Mouse (Mus musculus) small intestine, adult 2 months (tissue): ENCODE measurements at regions not wholly inside any gene's neighbourhood (a gene's known extent, or its start where the extent isn't known, plus 50 kb on each side); places are given as distances from the start of the nearest gene placed in this dataset.

Experiments used
- H3K27ac ChIP-seq: fragments of 200-500 bp; 2 replicates; pipeline ENCODE4 v1.5.1; 2012; ENCODE audit warnings: low read depth, low read length, control low read depth, inconsistent platforms; ENCODE audit not compliant: insufficient read depth
- H3K27me3 ChIP-seq: fragments of 200-500 bp; 2 replicates; pipeline ENCODE4 v1.6.1; 2012; ENCODE audit warnings: mild to moderate bottlenecking, moderate library complexity, low read length, inconsistent platforms; ENCODE audit not compliant: control insufficient read depth, insufficient read depth
- H3K36me3 ChIP-seq: fragments of 200-500 bp; 2 replicates; pipeline ENCODE4 v1.6.1; 2012; ENCODE audit warnings: mild to moderate bottlenecking, low read length, control low read depth, inconsistent platforms; ENCODE audit not compliant: control insufficient read depth, insufficient read depth
- H3K4me1 ChIP-seq: fragments of 200-500 bp; 2 replicates; pipeline ENCODE4 v1.6.1; 2012; ENCODE audit warnings: low read length, inconsistent platforms, mixed read lengths; ENCODE audit not compliant: control insufficient read depth, insufficient read depth, insufficient read length
- H3K4me3 ChIP-seq: fragments of 200-500 bp; 2 replicates; pipeline ENCODE4 v1.5.1; 2012; ENCODE audit warnings: low read depth, mild to moderate bottlenecking, control low read depth, inconsistent platforms, low read length, moderate library complexity
- CTCF ChIP-seq: fragments of 200-500 bp; IDR thresholded peaks from 2 replicates; pipeline ENCODE4 v1.5.1; 2012; ENCODE audit warnings: low read depth, mild to moderate bottlenecking, control low read depth, inconsistent platforms, low read length, moderate library complexity, mixed read lengths; ENCODE audit not compliant: insufficient replicate concordance, insufficient read length; ENCODE audit errors: extremely low read depth
- POLR2A ChIP-seq: fragments of 200-500 bp; IDR thresholded peaks from 2 replicates; pipeline ENCODE4 v1.6.1; 2012; ENCODE audit warnings: low read depth, mild to moderate bottlenecking, control low read depth, inconsistent platforms, low read length, moderate library complexity
- WGBS: fragments of 180-500 bp; shearing (Covaris S2); methylation state at CpG from one replicate; pipeline ENCODE4 v1.1.7; 2018; 5-methylcytosine and 5-hydroxymethylcytosine counted together

DNA sequence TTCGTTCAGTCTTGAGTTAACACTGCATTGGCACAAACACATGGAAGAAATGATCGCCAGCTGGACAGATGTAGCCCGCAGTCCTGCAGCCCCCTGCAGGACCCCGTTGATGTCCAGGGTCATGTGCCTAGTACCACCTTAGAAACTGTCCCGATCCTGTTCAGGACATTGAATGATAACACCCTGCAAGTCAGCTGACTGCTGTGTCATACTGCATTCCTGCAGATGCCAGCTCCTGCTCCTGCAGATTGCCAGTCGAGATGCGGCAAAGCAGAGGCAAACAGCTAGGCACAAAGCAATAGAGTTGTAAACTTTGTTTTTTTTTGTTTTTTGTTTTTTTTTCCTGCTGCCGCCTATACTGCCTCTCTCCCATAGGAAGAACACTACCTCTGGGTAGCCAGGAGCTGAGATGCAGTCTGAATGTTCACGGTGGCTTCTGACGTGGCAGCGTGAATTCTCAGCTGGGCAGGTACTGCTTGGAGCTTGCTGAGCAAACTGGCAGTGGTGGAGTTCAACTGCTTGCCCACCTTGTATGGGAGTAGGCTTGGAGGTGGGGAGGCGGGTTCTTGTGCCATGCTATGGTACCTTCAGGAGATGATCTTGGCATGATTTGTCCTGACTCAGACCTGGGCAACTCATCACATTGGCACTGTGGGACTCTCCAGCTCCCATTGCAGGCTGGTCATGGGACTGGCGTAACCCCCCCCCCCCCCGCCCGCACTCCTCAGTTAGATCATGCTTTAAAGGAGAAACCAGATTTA, 60.7 kb upstream of the Sox4 start:
- no peaks in the 10 kb centered on the region for H3K36me3 ChIP-seq
- H3K4me3 ChIP-seq, result no peak overlapping the region
- H3K27me3 ChIP-seq, result no peaks in the 10 kb centered on the region
- no peak overlapping the region for H3K27ac ChIP-seq
- WGBS, result 80% methylated on average over 15 of the region's 15 CpGs
- no peaks in the 10 kb centered on the region for H3K4me1 ChIP-seq
- TF ChIP-seq POLR2A (no peak), CTCF (no peak)

DNA sequence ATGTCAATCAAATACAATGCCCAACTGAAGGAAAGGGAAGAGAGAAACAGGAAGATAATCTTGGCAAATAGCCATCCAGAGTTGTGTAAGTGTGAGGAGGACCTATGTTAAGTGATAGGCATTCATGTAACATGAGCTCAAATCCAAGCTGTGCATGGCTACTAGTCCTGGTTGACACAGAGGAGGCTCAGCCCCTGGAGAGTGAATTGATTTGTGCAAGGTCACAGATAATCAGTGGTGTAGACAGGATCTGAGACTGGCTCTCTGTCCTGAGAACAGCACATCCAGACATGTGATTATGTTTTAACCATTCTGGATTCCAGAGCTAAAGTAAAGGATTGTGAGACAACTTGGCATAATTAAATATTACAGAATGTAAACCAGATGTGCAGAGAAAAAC, 53.0 kb upstream of the Sox4 start:
- no peak overlapping the region for H3K4me3 ChIP-seq
- H3K4me1 ChIP-seq, result no peaks in the 10 kb centered on the region
- no peak overlapping the region for H3K27ac ChIP-seq
- TF ChIP-seq POLR2A (no peak), CTCF (no peak)
- no peaks in the 10 kb centered on the region for H3K36me3 ChIP-seq
- no peaks in the 10 kb centered on the region for H3K27me3 ChIP-seq
